Mouse (Mus musculus) heart, postnatal 0 days (tissue): ENCODE results near the gene Irf2bpl. TPM values are rescaled to one million over a fixed set of nuclear protein-coding genes. Genes with fewer than 3 reads are reported as not detected.
A peak's percentile ranks its signal among the peaks of the same experiment; 100 is the strongest.

Experiments used
- ATAC-seq: fragments of 200-750 bp; cut with Nextera tagmentation; 2 replicates; pipeline ENCODE4 v1.8.0; 2017; ENCODE audit warnings: low read depth, moderate number of reproducible peaks, moderate library complexity; ENCODE audit not compliant: insufficient read depth
- DNase-seq: peaks from one replicate; pipeline ENCODE4 v3.0.0-alpha.2; 2016; ENCODE audit warnings: low spot score
- H3K27ac ChIP-seq: fragments of 300-500 bp; sonication (generic); 2 replicates; pipeline ENCODE4 v1.5.1; 2014; ENCODE audit warnings: low read depth, mild to moderate bottlenecking
- H3K27me3 ChIP-seq: fragments of 300-500 bp; sonication (generic); 2 replicates; pipeline ENCODE4 v1.6.1; 2014; ENCODE audit warnings: low read length, mixed read lengths; ENCODE audit not compliant: control insufficient read depth, insufficient read depth
- H3K36me3 ChIP-seq: fragments of 300-500 bp; sonication (generic); replicated peaks from 2 replicates; pipeline ENCODE4 v1.6.1; 2014; ENCODE audit warnings: low read length, mixed read lengths; ENCODE audit not compliant: control insufficient read depth, insufficient read depth
- H3K4me1 ChIP-seq: fragments of 300-500 bp; sonication (generic); 2 replicates; pipeline ENCODE4 v1.6.1; 2014; ENCODE audit warnings: antibody characterized with exemption; ENCODE audit not compliant: control insufficient read depth, insufficient read depth
- H3K4me2 ChIP-seq: fragments of 300-500 bp; sonication (generic); 2 replicates; pipeline ENCODE4 v1.6.1; 2014; ENCODE audit warnings: low read depth, mild to moderate bottlenecking, low read length, moderate library complexity
- H3K4me3 ChIP-seq: fragments of 300-500 bp; sonication (generic); 2 replicates; pipeline ENCODE4 v1.5.1; 2014; ENCODE audit warnings: low read depth, low read length
- H3K9ac ChIP-seq: fragments of 300-500 bp; sonication (generic); replicated peaks from 2 replicates; pipeline ENCODE4 v1.6.1; 2014; ENCODE audit warnings: low read depth, low read length, mixed read lengths
- H3K9me3 ChIP-seq: fragments of 300-500 bp; sonication (generic); replicated peaks from 2 replicates; pipeline ENCODE4 v1.6.1; 2016; ENCODE audit warnings: low read length; ENCODE audit not compliant: control insufficient read depth
- CTCF ChIP-seq: IDR thresholded peaks from 2 replicates; pipeline ENCODE4 v1.5.1; 2016; ENCODE audit warnings: antibody characterized with exemption, control low read depth, low read depth
- EP300 ChIP-seq: IDR thresholded peaks from 2 replicates; pipeline ENCODE4 v1.6.1; 2016; ENCODE audit warnings: antibody characterized with exemption, low read depth
- WGBS: fragments of 180-500 bp; shearing (Covaris S2); extraction: QIAGEN DNeasy Blood & Tissue Kit; methylation state at CpG from one replicate; pipeline ENCODE4 v1.1.7; 2014; 5-methylcytosine and 5-hydroxymethylcytosine counted together
- polyA plus RNA-seq: library from polyadenylated mRNA; unstranded; fragments of >200 nt; fragmentation: Nextera tagmentation; extraction: Ambion mirVana; gene quantifications from 2 replicates; pipeline ENCODE4 v1.2.1, GENCODE M21; 2015
- total RNA-seq: library from RNA; depleted of rRNA; stranded (reverse); fragments of >200 nt; gene quantifications from 2 replicates; pipeline ENCODE4 v1.2.3, GENCODE M21; 2014; ENCODE audit warnings: low replicate concordance

Gene Irf2bpl
- total and polyA plus RNA-seq, 2 experiments from 2014 or later, result 30.0 to 74.0 TPM

- H3K9me3 ChIP-seq, result no peaks in the 10 kb centered on the region
- no peak overlapping the region for H3K4me3 ChIP-seq
- ATAC-seq (no peak), DNase-seq (no peak)
- H3K36me3 ChIP-seq, result 0 out of 2 replicates have a peak, but pooled peaks cover 4% of the 10 kb centered on the region
- peak overlapping the region; percentile 94; the same call in 1 of the 2 replicates for H3K4me2 ChIP-seq
- no peak overlapping the region for H3K9ac ChIP-seq
- peak overlapping the region; percentile 100 for H3K27ac ChIP-seq
- TF ChIP-seq EP300, result no peak
- no peak for TF ChIP-seq CTCF
- H3K4me1 ChIP-seq, result peaks cover 36% of the 10 kb centered on the region
- 34% methylated on average over 5 of the region's 5 CpGs for WGBS
- 0 out of 2 replicates have a peak, but pooled peaks cover 3% of the 10 kb centered on the region for H3K27me3 ChIP-seq
Measured at GRCm38 (mm10) chr12:86885746-86886145, 1.1 kb upstream of the Irf2bpl start.

- 15% methylated on average over 6 of the region's 6 CpGs for WGBS
- Histone ChIP-seq H3K4me2 (peak overlapping the region; percentile 94), H3K4me1 (peaks cover 35% of the 10 kb centered on the region)
Measured at GRCm38 (mm10) chr12:86885336-86885735, 738 bp upstream of the Irf2bpl start.

GRCm38 (mm10) chr12:86883280-86884196 is 1.1 kb downstream of the Irf2bpl start:
- peak overlapping the region; percentile 94 for H3K4me2 ChIP-seq
- DNase-seq (peak; percentile 42), ATAC-seq (peak; percentile 5)
- TF ChIP-seq CTCF (no peak), EP300 (no peak)
- H3K27ac ChIP-seq, result peak overlapping the region; percentile 100
- H3K9ac ChIP-seq, result peak overlapping the region; percentile 98
- 0 out of 2 replicates have a peak, but pooled peaks cover 3% of the 10 kb centered on the region for H3K27me3 ChIP-seq
- no peaks in the 10 kb centered on the region for H3K9me3 ChIP-seq
- H3K4me1 ChIP-seq, result peaks cover 39% of the 10 kb centered on the region
- H3K36me3 ChIP-seq, result 0 out of 2 replicates have a peak, but pooled peaks cover 4% of the 10 kb centered on the region
- under 1% methylated on average over 77 of the region's 84 CpGs for WGBS
- H3K4me3 ChIP-seq, result peak overlapping the region; percentile 87

More at GRCm38 (mm10) chr12:86885336-86885735, 738 bp upstream of the Irf2bpl start:
- H3K9ac ChIP-seq, result peak overlapping the region; percentile 55
- H3K36me3 ChIP-seq, result 0 out of 2 replicates have a peak, but pooled peaks cover 4% of the 10 kb centered on the region
- no peak for ATAC-seq
- H3K4me3 ChIP-seq, result peak overlapping the region; percentile 87
- H3K9me3 ChIP-seq, result no peaks in the 10 kb centered on the region
- peak overlapping the region; percentile 100 for H3K27ac ChIP-seq
- 0 out of 2 replicates have a peak, but pooled peaks cover 3% of the 10 kb centered on the region for H3K27me3 ChIP-seq
- DNase-seq, result no peak
- no peak for TF ChIP-seq EP300
- TF ChIP-seq CTCF, result no peak

GRCm38 (mm10) chr12:86883019-86883279 is 1.6 kb downstream of the Irf2bpl start:
- Histone ChIP-seq H3K4me3 (peak overlapping the region; percentile 87), H3K4me2 (peak overlapping the region; percentile 94), H3K27ac (peak overlapping the region; percentile 100), H3K36me3 (0 out of 2 replicates have a peak, but pooled peaks cover 4% of the 10 kb centered on the region), H3K27me3 (0 out of 2 replicates have a peak, but pooled peaks cover 3% of the 10 kb centered on the region), H3K9ac (peak overlapping the region; percentile 98), H3K9me3 (no peaks in the 10 kb centered on the region), H3K4me1 (peaks cover 39% of the 10 kb centered on the region)
- 0% methylated on average over 24 of the region's 24 CpGs for WGBS
- no peak for ATAC-seq
- no peak for DNase-seq
- TF ChIP-seq EP300, result no peak
- TF ChIP-seq CTCF, result no peak

- DNase-seq (peak; percentile 65), ATAC-seq (no peak)
- Histone ChIP-seq H3K9ac (peak overlapping the region; percentile 98), H3K27me3 (0 out of 2 replicates have a peak, but pooled peaks cover 3% of the 10 kb centered on the region), H3K27ac (peak overlapping the region; percentile 100), H3K4me2 (peak overlapping the region; percentile 94), H3K9me3 (no peaks in the 10 kb centered on the region), H3K4me3 (peak overlapping the region; percentile 87), H3K4me1 (peaks cover 40% of the 10 kb centered on the region), H3K36me3 (0 out of 2 replicates have a peak, but pooled peaks cover 4% of the 10 kb centered on the region)
- no peak for TF ChIP-seq CTCF
- TF ChIP-seq EP300, result no peak
- under 1% methylated on average over 59 of the region's 59 CpGs for WGBS
Measured at GRCm38 (mm10) chr12:86882279-86883018, 2.1 kb downstream of the Irf2bpl start.
